Mouse (Mus musculus): ENCODE results near the gene Tmem247. TPM values are rescaled to one million over a fixed set of nuclear protein-coding genes. Genes with fewer than 3 reads are reported as not detected.
A peak's percentile ranks its signal among the peaks of the same experiment; 100 is the strongest.

Gene Tmem247
- polyA plus RNA-seq, 1 experiment from 2014 or later, result not detected

DNA sequence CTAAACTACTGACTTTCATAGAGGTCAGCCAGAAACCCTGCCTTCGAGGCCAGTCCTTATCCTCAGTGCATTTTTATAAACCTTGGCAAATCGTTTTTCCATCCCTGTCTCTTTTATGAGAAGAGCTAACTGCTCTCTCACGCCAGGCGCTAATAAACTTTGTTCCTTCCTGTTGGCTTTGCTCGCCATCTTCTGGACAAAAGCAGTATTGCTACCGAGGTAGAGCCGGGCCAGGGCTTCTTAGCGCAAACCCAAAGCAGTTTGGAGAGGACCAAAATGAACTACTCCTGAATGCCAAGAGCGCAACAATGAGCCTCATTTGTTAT lies 11.0 kb upstream of the Tmem247 start:
- Histone ChIP-seq H3K27ac (replicated peaks; ENCODE audit: low read depth, low read length) (no peak overlapping the region), H3K9ac (replicated peaks; ENCODE audit: low read length) (no peak overlapping the region), H3K4me3 (ENCODE audit: low read depth, low read length) (no peak overlapping the region), H3K9me3 (replicated peaks; ENCODE audit: control insufficient read depth, low read length) (no peaks in the 10 kb centered on the region), H3K36me3 (replicated peaks; ENCODE audit: control insufficient read depth, insufficient read depth, low read depth, low read length) (no peaks in the 10 kb centered on the region), H3K4me1 (ENCODE audit: control insufficient read depth, insufficient read depth, low read length) (no peaks in the 10 kb centered on the region), H3K27me3 (ENCODE audit: control insufficient read depth, insufficient read depth, low read length) (no peaks in the 10 kb centered on the region), H3K4me2 (ENCODE audit: low read depth, low read length) (no peak overlapping the region)
- DNase-seq (ENCODE audit: low spot score), result peak; percentile 87
- WGBS, result 3% methylated on average over 9 of the region's 9 CpGs
- no peak for ATAC-seq (replicated peaks; ENCODE audit: insufficient number of reproducible peaks, low FRiP score, low TSS enrichment, low read depth)

DNA sequence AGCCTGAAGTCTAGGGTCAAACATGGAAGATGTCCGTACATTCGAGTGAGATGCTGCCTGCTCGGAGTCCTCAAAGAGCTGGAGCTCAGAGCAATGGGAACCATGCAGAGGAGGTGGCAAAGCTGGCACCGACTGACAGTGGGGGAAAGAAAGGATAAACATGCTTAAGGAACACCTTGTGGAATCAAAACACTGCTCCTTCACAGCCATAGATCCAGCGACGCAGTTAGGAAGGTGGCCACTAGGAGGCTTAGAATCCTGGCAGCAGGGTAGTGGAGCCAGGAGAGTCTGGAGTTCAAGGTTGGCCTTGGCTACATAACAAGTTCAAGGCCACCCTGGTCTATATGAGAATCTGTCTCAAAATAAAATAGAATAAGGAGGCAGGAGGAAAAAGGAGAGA lies 10.5 kb upstream of the Tmem247 start:
- H3K4me1 ChIP-seq (ENCODE audit: control insufficient read depth, insufficient read depth, low read length), result no peaks in the 10 kb centered on the region
- no peaks in the 10 kb centered on the region for H3K36me3 ChIP-seq (replicated peaks; ENCODE audit: control insufficient read depth, insufficient read depth, low read depth, low read length)
- WGBS, result 27% methylated on average over 6 of the region's 6 CpGs
- ATAC-seq (replicated peaks; ENCODE audit: insufficient number of reproducible peaks, low FRiP score, low TSS enrichment, low read depth) (no peak), DNase-seq (ENCODE audit: low spot score) (peak; percentile 18)
- H3K9ac ChIP-seq (replicated peaks; ENCODE audit: low read length), result no peak overlapping the region
- no peaks in the 10 kb centered on the region for H3K9me3 ChIP-seq (replicated peaks; ENCODE audit: control insufficient read depth, low read length)
- no peaks in the 10 kb centered on the region for H3K27me3 ChIP-seq (ENCODE audit: control insufficient read depth, insufficient read depth, low read length)
- H3K27ac ChIP-seq (replicated peaks; ENCODE audit: low read depth, low read length), result no peak overlapping the region
- H3K4me3 ChIP-seq (ENCODE audit: low read depth, low read length), result no peak overlapping the region
- H3K4me2 ChIP-seq (ENCODE audit: low read depth, low read length), result no peak overlapping the region

DNA sequence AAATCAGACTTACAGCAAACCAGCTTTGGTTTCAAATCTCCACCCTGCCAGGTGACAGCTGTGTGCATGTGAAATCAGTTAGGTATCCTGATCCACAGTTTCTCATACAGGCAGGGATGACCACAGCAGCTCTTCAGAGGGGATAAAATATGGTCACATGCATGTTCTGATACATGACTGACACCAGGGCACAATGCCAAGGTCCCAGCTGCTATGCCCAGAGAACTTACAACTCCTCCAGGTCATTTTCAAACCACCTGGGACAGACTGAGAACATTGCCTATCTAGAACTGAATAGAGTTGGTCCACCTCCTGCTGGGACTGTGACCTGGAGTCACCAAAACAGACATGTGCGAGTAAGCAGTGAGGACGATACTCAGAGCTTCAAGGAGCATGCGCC lies 10.1 kb upstream of the Tmem247 start:
- H3K9ac ChIP-seq (replicated peaks; ENCODE audit: low read length), result no peak overlapping the region
- no peak for DNase-seq (ENCODE audit: low spot score)
- H3K36me3 ChIP-seq (replicated peaks; ENCODE audit: control insufficient read depth, insufficient read depth, low read depth, low read length), result no peaks in the 10 kb centered on the region
- no peak overlapping the region for H3K27ac ChIP-seq (replicated peaks; ENCODE audit: low read depth, low read length)
- no peaks in the 10 kb centered on the region for H3K9me3 ChIP-seq (replicated peaks; ENCODE audit: control insufficient read depth, low read length)
- no peak for ATAC-seq (replicated peaks; ENCODE audit: insufficient number of reproducible peaks, low FRiP score, low TSS enrichment, low read depth)
- no peak overlapping the region for H3K4me2 ChIP-seq (ENCODE audit: low read depth, low read length)
- no peaks in the 10 kb centered on the region for H3K4me1 ChIP-seq (ENCODE audit: control insufficient read depth, insufficient read depth, low read length)
- H3K27me3 ChIP-seq (ENCODE audit: control insufficient read depth, insufficient read depth, low read length), result no peaks in the 10 kb centered on the region
- no peak overlapping the region for H3K4me3 ChIP-seq (ENCODE audit: low read depth, low read length)
- WGBS, result 91% methylated on average over 3 of the region's 3 CpGs

DNA sequence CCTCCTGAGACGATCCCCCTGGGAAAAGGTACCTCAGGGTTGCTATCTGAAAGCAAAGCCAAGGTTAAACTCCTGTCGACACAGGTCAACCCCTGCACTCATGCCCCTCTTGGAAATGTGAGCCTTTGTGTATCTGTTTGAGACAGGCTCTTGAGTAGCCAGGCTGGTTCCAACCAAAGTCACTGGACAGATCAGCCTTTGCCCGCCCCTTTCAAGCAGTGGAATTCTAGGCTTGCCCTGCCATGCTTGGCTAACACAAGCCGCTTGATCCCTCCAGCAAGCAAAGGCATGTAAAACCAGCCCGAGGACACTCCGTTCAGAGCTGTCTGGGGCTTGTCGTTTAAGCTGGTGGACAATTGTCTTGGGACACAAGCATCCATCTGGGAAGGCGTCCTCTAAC lies 8.8 kb upstream of the Tmem247 start:
- H3K4me1 ChIP-seq (ENCODE audit: control insufficient read depth, insufficient read depth, low read length), result no peaks in the 10 kb centered on the region
- peak; percentile 24 for DNase-seq (ENCODE audit: low spot score)
- no peak for ATAC-seq (replicated peaks; ENCODE audit: insufficient number of reproducible peaks, low FRiP score, low TSS enrichment, low read depth)
- no peak overlapping the region for H3K27ac ChIP-seq (replicated peaks; ENCODE audit: low read depth, low read length)
- no peak overlapping the region for H3K9ac ChIP-seq (replicated peaks; ENCODE audit: low read length)
- no peak overlapping the region for H3K4me3 ChIP-seq (ENCODE audit: low read depth, low read length)
- no peaks in the 10 kb centered on the region for H3K9me3 ChIP-seq (replicated peaks; ENCODE audit: control insufficient read depth, low read length)
- no peaks in the 10 kb centered on the region for H3K27me3 ChIP-seq (ENCODE audit: control insufficient read depth, insufficient read depth, low read length)
- no peaks in the 10 kb centered on the region for H3K36me3 ChIP-seq (replicated peaks; ENCODE audit: control insufficient read depth, insufficient read depth, low read depth, low read length)
- WGBS, result 64% methylated on average over 8 of the region's 8 CpGs
- no peak overlapping the region for H3K4me2 ChIP-seq (ENCODE audit: low read depth, low read length)

DNA sequence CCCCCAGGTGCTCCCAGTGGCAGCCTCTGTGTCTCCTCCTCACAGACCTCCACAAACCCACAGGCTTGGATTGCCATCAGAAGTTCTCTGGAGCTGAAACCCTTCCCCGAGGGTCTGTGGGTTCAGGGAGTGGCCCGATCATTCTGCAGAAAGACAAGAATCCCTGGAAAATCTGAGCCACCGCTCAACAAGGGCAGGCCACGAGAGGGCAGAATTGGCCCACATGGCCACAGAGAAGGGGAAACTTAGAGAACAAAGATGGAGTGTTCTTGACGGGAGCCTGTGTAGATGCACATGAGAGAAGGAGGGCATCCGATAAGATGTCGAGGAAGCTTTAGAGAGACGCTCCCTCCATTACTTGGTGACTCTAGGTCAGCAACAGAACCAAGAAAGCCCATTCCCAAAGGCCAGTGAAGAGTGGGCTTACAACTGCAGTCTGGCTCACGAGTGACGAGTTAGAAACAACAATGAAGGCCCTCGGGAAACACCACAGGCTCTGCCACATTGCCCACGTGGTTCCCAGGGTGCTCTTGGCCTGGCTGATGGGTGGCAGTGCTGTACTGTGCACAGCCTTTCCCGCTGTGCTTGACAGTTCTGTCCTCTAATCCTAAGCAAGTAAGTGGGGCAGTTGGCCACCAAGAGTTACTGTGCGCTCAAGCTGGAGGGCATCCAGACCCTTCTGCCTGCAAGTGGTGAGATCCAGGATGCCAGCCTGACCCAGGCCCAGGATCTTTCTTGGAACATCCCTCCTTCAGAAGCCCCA lies 7.2 kb upstream of the Tmem247 start:
- Histone ChIP-seq H3K27ac (replicated peaks; ENCODE audit: low read depth, low read length) (no peak overlapping the region), H3K27me3 (ENCODE audit: control insufficient read depth, insufficient read depth, low read length) (no peaks in the 10 kb centered on the region), H3K36me3 (replicated peaks; ENCODE audit: control insufficient read depth, insufficient read depth, low read depth, low read length) (no peaks in the 10 kb centered on the region), H3K9me3 (replicated peaks; ENCODE audit: control insufficient read depth, low read length) (no peaks in the 10 kb centered on the region), H3K4me3 (ENCODE audit: low read depth, low read length) (no peak overlapping the region), H3K9ac (replicated peaks; ENCODE audit: low read length) (no peak overlapping the region), H3K4me1 (ENCODE audit: control insufficient read depth, insufficient read depth, low read length) (no peaks in the 10 kb centered on the region), H3K4me2 (ENCODE audit: low read depth, low read length) (no peak overlapping the region)
- peak; percentile 64 for DNase-seq (ENCODE audit: low spot score)
- ATAC-seq (replicated peaks; ENCODE audit: insufficient number of reproducible peaks, low FRiP score, low TSS enrichment, low read depth), result no peak
- 72% methylated on average over 14 of the region's 14 CpGs for whole genome bisulfite sequencing

DNA sequence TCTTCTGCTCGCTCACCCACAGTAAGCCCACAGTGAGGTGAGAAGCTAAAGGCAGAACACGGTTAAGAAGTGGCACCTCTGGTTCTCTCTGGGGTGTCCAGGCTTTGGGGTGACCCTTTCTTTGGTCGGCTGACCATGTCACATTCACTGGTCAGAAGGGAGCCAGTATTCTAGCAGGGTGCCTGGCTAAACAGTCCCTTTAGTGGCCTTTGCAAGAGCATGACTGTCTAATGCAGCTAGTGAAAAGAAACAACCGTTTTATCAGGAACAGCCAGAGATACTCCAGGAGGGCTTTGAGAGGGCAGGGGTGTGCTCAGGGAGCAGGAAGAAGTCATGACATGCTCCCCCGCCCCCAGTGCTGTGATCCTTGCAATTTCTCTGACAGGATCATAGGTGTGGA lies 5.9 kb upstream of the Tmem247 start:
- H3K9me3 ChIP-seq (replicated peaks; ENCODE audit: control insufficient read depth, low read length), result no peaks in the 10 kb centered on the region
- H3K9ac ChIP-seq (replicated peaks; ENCODE audit: low read length), result no peak overlapping the region; the same call in 1 of the 2 replicates
- no peaks in the 10 kb centered on the region for H3K36me3 ChIP-seq (replicated peaks; ENCODE audit: control insufficient read depth, insufficient read depth, low read depth, low read length)
- WGBS, result 79% methylated on average over 5 of the region's 5 CpGs
- H3K27ac ChIP-seq (replicated peaks; ENCODE audit: low read depth, low read length), result no peak overlapping the region
- DNase-seq (ENCODE audit: low spot score) (no peak), ATAC-seq (replicated peaks; ENCODE audit: insufficient number of reproducible peaks, low FRiP score, low TSS enrichment, low read depth) (no peak)
- H3K4me1 ChIP-seq (ENCODE audit: control insufficient read depth, insufficient read depth, low read length), result no peaks in the 10 kb centered on the region
- no peak overlapping the region for H3K4me2 ChIP-seq (ENCODE audit: low read depth, low read length)
- H3K27me3 ChIP-seq (ENCODE audit: control insufficient read depth, insufficient read depth, low read length), result no peaks in the 10 kb centered on the region
- no peak overlapping the region for H3K4me3 ChIP-seq (ENCODE audit: low read depth, low read length)

DNA sequence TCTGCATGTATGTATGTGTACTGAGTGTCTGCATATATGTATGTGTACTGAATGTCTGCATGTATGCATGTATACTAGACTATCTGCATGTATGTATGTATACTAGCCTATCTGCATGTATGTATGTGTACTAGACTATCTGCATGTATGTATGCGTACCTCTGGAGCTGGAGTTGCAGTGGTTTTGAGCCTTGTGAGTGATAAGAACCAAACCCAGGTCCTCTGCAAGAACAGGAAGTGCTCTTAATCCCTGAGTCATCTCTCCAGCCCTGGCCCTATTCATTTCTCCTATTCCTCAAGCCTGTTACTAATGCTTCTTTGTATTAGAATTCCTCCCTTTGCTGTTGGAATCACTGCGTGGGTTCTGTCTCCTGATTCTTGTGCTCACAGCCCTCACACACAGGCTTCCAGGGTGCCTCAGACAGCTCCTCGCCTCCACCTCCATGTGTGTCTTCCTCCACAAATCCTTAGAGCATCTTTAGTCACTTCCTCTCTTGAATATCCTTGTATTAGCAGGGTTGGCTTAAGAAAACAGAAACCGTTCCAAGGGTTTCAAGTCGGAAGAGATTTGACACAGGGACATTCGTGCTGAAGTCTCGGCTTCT lies 4.0 kb upstream of the Tmem247 start:
- 76% methylated on average over 7 of the region's 7 CpGs for WGBS
- Histone ChIP-seq H3K4me3 (ENCODE audit: low read depth, low read length) (no peak overlapping the region), H3K36me3 (replicated peaks; ENCODE audit: control insufficient read depth, insufficient read depth, low read depth, low read length) (no peaks in the 10 kb centered on the region), H3K4me2 (ENCODE audit: low read depth, low read length) (no peak overlapping the region), H3K27me3 (ENCODE audit: control insufficient read depth, insufficient read depth, low read length) (no peaks in the 10 kb centered on the region), H3K9ac (replicated peaks; ENCODE audit: low read length) (no peak overlapping the region), H3K9me3 (replicated peaks; ENCODE audit: control insufficient read depth, low read length) (no peaks in the 10 kb centered on the region), H3K27ac (replicated peaks; ENCODE audit: low read depth, low read length) (no peak overlapping the region), H3K4me1 (ENCODE audit: control insufficient read depth, insufficient read depth, low read length) (no peaks in the 10 kb centered on the region)
- DNase-seq (ENCODE audit: low spot score) (no peak), ATAC-seq (replicated peaks; ENCODE audit: insufficient number of reproducible peaks, low FRiP score, low TSS enrichment, low read depth) (no peak)

DNA sequence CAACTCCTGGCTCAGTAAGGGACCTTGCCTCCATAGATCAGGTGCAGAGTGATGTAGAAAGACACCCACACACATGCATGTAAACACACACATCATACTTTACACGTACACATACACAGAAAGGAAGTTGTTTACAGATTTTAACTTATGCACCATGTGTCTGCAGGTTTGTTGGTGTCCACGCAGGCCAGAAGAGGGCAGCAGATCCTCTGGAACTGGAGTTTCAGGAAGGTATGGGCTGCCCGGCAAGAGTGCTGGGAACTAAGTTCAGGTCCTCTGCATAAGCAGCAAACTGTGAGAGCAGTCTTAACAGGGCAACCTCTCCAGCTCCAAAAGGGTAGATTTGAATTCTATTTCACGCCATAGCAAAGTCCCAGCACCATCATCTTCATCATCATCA lies 1.6 kb upstream of the Tmem247 start:
- no peak overlapping the region for H3K4me3 ChIP-seq (ENCODE audit: low read depth, low read length)
- ATAC-seq (replicated peaks; ENCODE audit: insufficient number of reproducible peaks, low FRiP score, low TSS enrichment, low read depth), result no peak
- H3K9ac ChIP-seq (replicated peaks; ENCODE audit: low read length), result no peak overlapping the region
- no peaks in the 10 kb centered on the region for H3K4me1 ChIP-seq (ENCODE audit: control insufficient read depth, insufficient read depth, low read length)
- H3K9me3 ChIP-seq (replicated peaks; ENCODE audit: control insufficient read depth, low read length), result no peaks in the 10 kb centered on the region
- H3K36me3 ChIP-seq (replicated peaks; ENCODE audit: control insufficient read depth, insufficient read depth, low read depth, low read length), result no peaks in the 10 kb centered on the region
- no peak overlapping the region for H3K27ac ChIP-seq (replicated peaks; ENCODE audit: low read depth, low read length)
- DNase-seq (ENCODE audit: low spot score), result no peak
- H3K27me3 ChIP-seq (ENCODE audit: control insufficient read depth, insufficient read depth, low read length), result no peaks in the 10 kb centered on the region
- 77% methylated on average over 4 of the region's 4 CpGs for WGBS
- H3K4me2 ChIP-seq (ENCODE audit: low read depth, low read length), result no peak overlapping the region
